Mouse (Mus musculus) hindbrain, embryonic 15.5 days (tissue): ENCODE data around the gene Nqo2. TPM values are rescaled to one million over a fixed set of nuclear protein-coding genes. Genes with fewer than 3 reads are reported as not detected.

Source experiments
- polyA plus RNA-seq: library from polyadenylated mRNA; unstranded; fragments of >200 nt; fragmentation: Nextera tagmentation; extraction: Ambion mirVana; gene quantifications from 2 replicates; pipeline ENCODE4 v1.2.1, GENCODE M21; 2015

Nqo2 gene
- polyA plus RNA-seq, 1 experiment from 2014 or later: 9.1 TPM

Other genes with a start within 250 kb of the Nqo2 start
- gene Serpinb6e, start 121.3 kb upstream of the Nqo2 start, polyA plus RNA-seq: not detected in 2 replicates
- 0.14 and 0.20 TPM in 2 replicates for gene Serpinb6c, start 59.0 kb upstream of the Nqo2 start, polyA plus RNA-seq
- 7.3 and 8.0 TPM in 2 replicates for gene Ripk1, start 37.7 kb downstream of the Nqo2 start, polyA plus RNA-seq
- 38.8 and 39.0 TPM in 2 replicates for gene Serpinb6a, start 38.1 kb downstream of the Nqo2 start, polyA plus RNA-seq
- gene Bphl, start 72.9 kb downstream of the Nqo2 start, polyA plus RNA-seq: 36.6 and 41.4 TPM in 2 replicates
- gene Tubb2a, start 113.3 kb downstream of the Nqo2 start, polyA plus RNA-seq: 3,041 and 3,094 TPM in 2 replicates
- gene Tubb2b, start 165.8 kb downstream of the Nqo2 start, polyA plus RNA-seq: 939 and 1,019 TPM in 2 replicates
- 78.1 and 82.6 TPM in 2 replicates for gene Psmg4, start 198.3 kb downstream of the Nqo2 start, polyA plus RNA-seq